9 mouse cellular contexts compared by ENCODE assay signal in genomic region chr3:37324310-37324709, GRCm38 (mm10). TPM values are rescaled to one million over a fixed set of nuclear protein-coding genes. Genes with fewer than 3 reads are reported as not detected.
A peak's percentile ranks its signal among the peaks of the same experiment; 100 is the strongest.
DNase-seq lines count a peak whose midpoint lies in the region; ATAC-seq and TF ChIP-seq lines count a peak whose summit lies in the region.
"Had no signal": no experiment of that assay in that cellular context is flagged by ENCODE, and none has a peak within 500 bp of the region (broad histone marks: within the 10 kb centered on the region; RNA-seq: fewer than 3 reads in every experiment).

No protein-coding gene starts in this region.

- H3K27me3 ChIP-seq in heart, adult 2 months (ENCODE audit: control insufficient read depth, insufficient read depth, low read length) = no peaks in the 10 kb centered on the region
- H3K27me3 ChIP-seq in midbrain, postnatal 0 days (ENCODE audit: insufficient read depth, low read length) = no peaks in the 10 kb centered on the region
- no peaks in the 10 kb centered on the region for H3K27me3 ChIP-seq in midbrain, embryonic 13.5 days
- H3K27me3 ChIP-seq: midbrain, embryonic 12.5 days had no signal

- no peak overlapping the region for H3K27ac ChIP-seq in heart, adult 2 months
- H3K27ac ChIP-seq in midbrain, postnatal 0 days (ENCODE audit: low read depth, low read length) = no peak overlapping the region
- no peak overlapping the region for H3K27ac ChIP-seq in midbrain, embryonic 13.5 days
- H3K27ac ChIP-seq: midbrain, embryonic 12.5 days had no signal

- H3K4me1 ChIP-seq in heart, adult 2 months (ENCODE audit: control insufficient read depth, insufficient read depth, low read length) = no peaks in the 10 kb centered on the region
- no peaks in the 10 kb centered on the region for H3K4me1 ChIP-seq in midbrain, postnatal 0 days (ENCODE audit: insufficient read depth, low read length)
- no peaks in the 10 kb centered on the region for H3K4me1 ChIP-seq in midbrain, embryonic 13.5 days (replicated peaks)
- H3K4me1 ChIP-seq: midbrain, embryonic 12.5 days had no signal

- no peaks in the 10 kb centered on the region for H3K36me3 ChIP-seq in heart, adult 2 months (ENCODE audit: control insufficient read depth, insufficient read depth, low read length)
- 0 out of 2 replicates have a peak, but pooled peaks cover 7% of the 10 kb centered on the region for H3K36me3 ChIP-seq in midbrain, postnatal 0 days (ENCODE audit: insufficient read depth, low read length)
- H3K36me3 ChIP-seq in midbrain, embryonic 13.5 days = peaks cover 9% of the 10 kb centered on the region

- 34% methylated on average over 3 of the region's 3 CpGs for WGBS in heart, adult 2 months
- WGBS in midbrain, postnatal 0 days = 52% methylated on average over 3 of the region's 3 CpGs
- 48% methylated on average over 3 of the region's 3 CpGs for WGBS in midbrain, embryonic 13.5 days

- TF ChIP-seq CTCF in heart, adult 2 months (IDR thresholded peaks at IDR 0.05) = peak; percentile 79
- TF ChIP-seq CTCF in midbrain, postnatal 0 days (IDR thresholded peaks at IDR 0.05) = peak; percentile 70

- H3K79me2 ChIP-seq in heart, adult 2 months (replicated peaks; ENCODE audit: control insufficient read depth, insufficient read depth, low read length) = no peaks in the 10 kb centered on the region

- no peak overlapping the region for H3K4me3 ChIP-seq in heart, adult 2 months
- H3K4me3 ChIP-seq in midbrain, postnatal 0 days (ENCODE audit: low read depth, low read length) = no peak overlapping the region
- H3K4me3 ChIP-seq in midbrain, embryonic 13.5 days (replicated peaks) = no peak overlapping the region
- H3K4me3 ChIP-seq: midbrain, embryonic 12.5 days had no signal

- TF ChIP-seq POLR2A in heart, adult 2 months (IDR thresholded peaks at IDR 0.05; ENCODE audit: insufficient read depth, low read depth, low read length) = no peak

- no peak for DNase-seq in heart, adult 2 months
- no peak for DNase-seq in heart, adult 9 months (ENCODE audit: low spot score in 2 of 2)
- DNase-seq in midbrain, postnatal 0 days (ENCODE audit: low spot score) = peak; percentile 44
- peak; percentile 50 for DNase-seq in retina, embryonic 14.5 days (ENCODE audit: low spot score)
- DNase-seq in testis, postnatal 14 days (ENCODE audit: low spot score) = no peak
- DNase-seq in left cerebral cortex, adult 18-20 months (ENCODE audit: low spot score in 2 of 2) = no peak

- ATAC-seq in midbrain, postnatal 0 days (ENCODE audit: low FRiP score) = no peak
- ATAC-seq in midbrain, embryonic 13.5 days = no peak
- ATAC-seq in common myeloid progenitor, adult 5-6 weeks (replicated peaks; ENCODE audit: low read depth, poor library complexity, severe bottlenecking) = peak; percentile 70

- H3K9ac ChIP-seq in heart, adult 2 months (ENCODE audit: low read depth, low read length) = no peak overlapping the region
- H3K9ac ChIP-seq in midbrain, postnatal 0 days (replicated peaks; ENCODE audit: low read length, poor library complexity, severe bottlenecking) = no peak overlapping the region
- H3K9ac ChIP-seq in midbrain, embryonic 13.5 days (replicated peaks) = no peak overlapping the region
- H3K9ac ChIP-seq: midbrain, embryonic 12.5 days had no signal

- TF ChIP-seq EP300 in heart, adult 2 months (IDR thresholded peaks at IDR 0.05; ENCODE audit: insufficient read depth, low read depth, low read length) = no peak

- H3K4me2 ChIP-seq in midbrain, postnatal 0 days (ENCODE audit: low read depth, low read length, poor library complexity, severe bottlenecking) = no peak overlapping the region
- H3K4me2 ChIP-seq in midbrain, embryonic 13.5 days (replicated peaks) = no peak overlapping the region
- H3K4me2 ChIP-seq: midbrain, embryonic 12.5 days had no signal

- intact Hi-C loops in heart, adult 2 months (cut with DNase I) = no loop called here

- no peaks in the 10 kb centered on the region for H3K9me3 ChIP-seq in midbrain, postnatal 0 days (ENCODE audit: low read length)
- no peaks in the 10 kb centered on the region for H3K9me3 ChIP-seq in midbrain, embryonic 13.5 days
- H3K9me3 ChIP-seq: midbrain, embryonic 12.5 days had no signal

RNA-seq across cellular contexts. Expression of gene Cetn4, which starts 11.8 kb away (rescaled TPM):
- under 1 TPM; 0.63 to 0.70 TPM for total RNA-seq in heart, adult 2 months (2021)
- 0.57 and 0.79 TPM in 2 replicates for polyA plus RNA-seq in heart, adult 2 months (2012; rRNA removed)
- 1.9 and 2.5 TPM in 2 replicates for total RNA-seq in midbrain, postnatal 0 days (2014; rRNA removed)
- 2.7 and 4.0 TPM in 2 replicates for polyA plus RNA-seq in midbrain, postnatal 0 days (2015; fragmentation: Nextera tagmentation; extraction: Ambion mirVana)
- polyA plus RNA-seq in midbrain, embryonic 13.5 days (2015; fragmentation: Nextera tagmentation; extraction: Ambion mirVana) = 2.6 and 3.1 TPM in 2 replicates
- 4.0 and 6.5 TPM in 2 replicates for total RNA-seq in common myeloid progenitor, adult 5-6 weeks (2017)
- 10 to 100 TPM; 10.2 to 10.7 TPM for total RNA-seq in left cerebral cortex, adult 18-20 months (2021)

RNA-seq across cellular contexts. Expression of gene Bbs12, which starts 12.0 kb away (rescaled TPM):
- total RNA-seq in heart, adult 2 months (2021) = 1 to 10 TPM in 1 of 2 experiments, under 1 TPM in 1; 0.97 to 1.1 TPM
- 0.49 and 1.1 TPM in 2 replicates for polyA plus RNA-seq in heart, adult 2 months (2012; rRNA removed)
- total RNA-seq in midbrain, postnatal 0 days (2014; rRNA removed) = 2.7 and 6.5 TPM in 2 replicates
- polyA plus RNA-seq in midbrain, postnatal 0 days (2015; fragmentation: Nextera tagmentation; extraction: Ambion mirVana) = 3.2 TPM in 2 replicates
- 5.2 and 5.8 TPM in 2 replicates for polyA plus RNA-seq in midbrain, embryonic 13.5 days (2015; fragmentation: Nextera tagmentation; extraction: Ambion mirVana)
- total RNA-seq in common myeloid progenitor, adult 5-6 weeks (2017) = 6.6 and 8.1 TPM in 2 replicates
- 1 to 10 TPM; 4.1 to 5.2 TPM for total RNA-seq in left cerebral cortex, adult 18-20 months (2021)

RNA-seq across cellular contexts. Expression of gene Fgf2, which starts 23.8 kb away (rescaled TPM):
- total RNA-seq in heart, adult 2 months (2021) = 10 to 100 TPM in 1 of 2 experiments, 1 to 10 TPM in 1; 9.0 to 14.2 TPM
- 3.6 and 9.7 TPM in 2 replicates for polyA plus RNA-seq in heart, adult 2 months (2012; rRNA removed)
- 1.9 and 2.8 TPM in 2 replicates for total RNA-seq in midbrain, postnatal 0 days (2014; rRNA removed)
- polyA plus RNA-seq in midbrain, postnatal 0 days (2015; fragmentation: Nextera tagmentation; extraction: Ambion mirVana) = 0.53 and 0.57 TPM in 2 replicates
- polyA plus RNA-seq in midbrain, embryonic 13.5 days (2015; fragmentation: Nextera tagmentation; extraction: Ambion mirVana) = 0.35 TPM in 2 replicates
- total RNA-seq in common myeloid progenitor, adult 5-6 weeks (2017) = 0.05 and 0.23 TPM in 2 replicates
- 1 to 10 TPM; 4.6 to 5.6 TPM for total RNA-seq in left cerebral cortex, adult 18-20 months (2021)

Comparison
In these comparisons a context has a peak if more than half of its experiments do, and no peak if none do; other contexts are left out.
1. DNase-seq: peak in midbrain, postnatal 0 days (single experiment) and retina, embryonic 14.5 days (single experiment); none in heart, adult 2 months (0 of 2), heart, adult 9 months (0 of 2), testis, postnatal 14 days (single experiment) and left cerebral cortex, adult 18-20 months (0 of 2).